Mouse (Mus musculus): ENCODE measurements at regions not wholly inside any gene's neighbourhood (a gene's known extent, or its start where the extent isn't known, plus 50 kb on each side); places are given as distances from the start of the nearest gene placed in this dataset.

DNA sequence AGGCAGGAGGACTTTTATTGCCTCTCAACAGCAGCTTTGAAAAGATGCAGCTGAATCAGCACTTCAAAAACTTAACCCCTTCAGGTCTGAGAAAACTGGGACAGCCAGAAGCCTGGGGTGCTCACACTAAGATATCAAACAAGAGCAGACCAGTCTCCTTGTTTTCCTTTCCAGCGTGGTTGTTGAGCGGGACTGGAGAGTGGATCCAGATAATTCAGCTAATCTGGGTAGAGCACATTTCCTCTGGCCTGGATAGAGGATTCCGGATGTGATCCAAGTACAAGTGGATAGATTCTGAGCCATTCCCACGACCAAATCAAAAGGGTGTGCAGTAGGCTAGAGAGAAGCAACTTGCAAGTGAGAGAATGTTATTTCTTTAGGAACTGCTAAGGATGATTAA, 68.7 kb upstream of the Pum3 start:
- Histone ChIP-seq H3K36me3 (ENCODE audit: control insufficient read depth, insufficient read depth, low read length) (no peaks in the 10 kb centered on the region), H3K27ac (ENCODE audit: insufficient read depth, low read depth, low read length) (no peak overlapping the region), H3K27me3 (ENCODE audit: control insufficient read depth, insufficient read depth, low read length) (no peaks in the 10 kb centered on the region), H3K4me1 (ENCODE audit: control insufficient read depth, insufficient read depth, insufficient read length, low read length) (no peaks in the 10 kb centered on the region), H3K4me3 (ENCODE audit: low read depth, low read length) (no peak overlapping the region)
- TF ChIP-seq CTCF (IDR thresholded peaks at IDR 0.05; ENCODE audit: extremely low read depth, insufficient read length, insufficient replicate concordance, low read depth, low read length) (no peak), POLR2A (IDR thresholded peaks at IDR 0.05; ENCODE audit: low read depth, low read length) (no peak)
- 78% methylated on average over 4 of the region's 4 CpGs for WGBS

DNA sequence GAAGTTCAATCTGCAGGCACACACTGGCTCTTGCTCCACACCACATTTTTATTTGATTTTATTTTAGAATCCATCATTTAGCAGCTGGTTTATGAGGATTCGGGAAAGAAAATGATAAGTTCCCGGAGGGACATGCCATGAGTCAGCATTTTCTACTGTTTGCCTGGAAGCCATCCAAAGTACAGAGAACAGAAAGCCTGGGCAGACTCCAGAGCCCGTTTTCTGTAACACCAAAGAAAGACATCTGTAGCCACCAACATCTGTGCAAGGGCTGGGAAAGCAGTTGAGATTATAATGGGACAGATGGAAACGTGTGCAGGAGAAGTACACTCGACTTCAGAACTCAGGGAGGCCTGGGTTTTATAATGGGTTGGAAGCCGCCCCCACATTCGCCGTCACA, 62.8 kb upstream of the Pum3 start:
- H3K4me1 ChIP-seq (ENCODE audit: control insufficient read depth, insufficient read depth, insufficient read length, low read length) = no peaks in the 10 kb centered on the region
- no peaks in the 10 kb centered on the region for H3K27me3 ChIP-seq (ENCODE audit: control insufficient read depth, insufficient read depth, low read length)
- no peak overlapping the region for H3K27ac ChIP-seq (ENCODE audit: insufficient read depth, low read depth, low read length)
- H3K36me3 ChIP-seq (ENCODE audit: control insufficient read depth, insufficient read depth, low read length) = no peaks in the 10 kb centered on the region
- TF ChIP-seq CTCF (IDR thresholded peaks at IDR 0.05; ENCODE audit: extremely low read depth, insufficient read length, insufficient replicate concordance, low read depth, low read length) (no peak), POLR2A (IDR thresholded peaks at IDR 0.05; ENCODE audit: low read depth, low read length) (no peak)
- WGBS = 81% methylated on average over 8 of the region's 8 CpGs
- H3K4me3 ChIP-seq (ENCODE audit: low read depth, low read length) = no peak overlapping the region

DNA sequence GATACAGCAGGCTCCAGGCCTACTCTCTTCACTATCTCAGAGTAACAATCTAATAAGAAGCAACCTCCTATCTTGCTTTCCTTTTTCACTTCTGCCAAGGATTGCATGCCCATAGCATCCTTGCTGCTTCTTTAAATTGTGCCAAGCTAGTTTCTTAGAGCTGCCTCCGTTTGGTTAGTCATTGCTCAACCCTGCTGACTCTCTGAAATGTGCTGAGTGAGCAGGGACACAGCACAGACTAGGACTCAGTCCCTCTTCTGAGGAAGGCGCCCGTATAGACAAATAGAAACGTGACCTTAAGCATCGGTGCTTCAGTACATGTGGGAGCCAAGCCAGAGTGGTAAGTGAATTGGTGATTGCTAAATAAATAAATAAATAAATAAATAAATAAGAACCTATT, 62.2 kb upstream of the Pum3 start:
- no peaks in the 10 kb centered on the region for H3K4me1 ChIP-seq (ENCODE audit: control insufficient read depth, insufficient read depth, insufficient read length, low read length)
- TF ChIP-seq CTCF (IDR thresholded peaks at IDR 0.05; ENCODE audit: extremely low read depth, insufficient read length, insufficient replicate concordance, low read depth, low read length) = no peak
- no peaks in the 10 kb centered on the region for H3K36me3 ChIP-seq (ENCODE audit: control insufficient read depth, insufficient read depth, low read length)
- 82% methylated on average over 5 of the region's 5 CpGs for WGBS
- no peak overlapping the region for H3K27ac ChIP-seq (ENCODE audit: insufficient read depth, low read depth, low read length)
- no peaks in the 10 kb centered on the region for H3K27me3 ChIP-seq (ENCODE audit: control insufficient read depth, insufficient read depth, low read length)
- no peak overlapping the region for H3K4me3 ChIP-seq (ENCODE audit: low read depth, low read length)

DNA sequence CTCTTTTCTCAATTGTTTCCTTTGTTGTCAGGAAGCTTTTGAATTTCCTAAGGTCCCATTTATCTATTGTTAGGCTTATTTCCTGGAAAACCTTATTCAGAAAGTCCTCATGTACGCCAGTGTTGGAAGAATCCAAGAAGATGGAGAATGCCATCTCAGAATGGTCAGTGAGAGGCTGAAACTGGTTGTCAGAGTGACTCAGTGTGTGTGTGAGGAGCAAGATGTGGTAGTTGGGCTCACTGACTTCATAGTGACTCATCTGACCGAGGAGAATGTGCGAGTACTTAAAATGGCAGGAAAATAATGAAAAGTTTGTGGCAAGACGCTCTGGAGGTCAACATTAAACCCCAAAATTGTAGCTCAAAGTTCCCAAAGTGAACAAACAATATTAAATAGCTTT, 59.4 kb upstream of the Pum3 start:
- H3K4me1 ChIP-seq (ENCODE audit: control insufficient read depth, insufficient read depth, insufficient read length, low read length) = no peaks in the 10 kb centered on the region
- H3K36me3 ChIP-seq (ENCODE audit: control insufficient read depth, insufficient read depth, low read length) = no peaks in the 10 kb centered on the region
- no peaks in the 10 kb centered on the region for H3K27me3 ChIP-seq (ENCODE audit: control insufficient read depth, insufficient read depth, low read length)
- H3K27ac ChIP-seq (ENCODE audit: insufficient read depth, low read depth, low read length) = no peak overlapping the region
- no peak overlapping the region for H3K4me3 ChIP-seq (ENCODE audit: low read depth, low read length)
- no peak for TF ChIP-seq CTCF (IDR thresholded peaks at IDR 0.05; ENCODE audit: extremely low read depth, insufficient read length, insufficient replicate concordance, low read depth, low read length)
- no peak for TF ChIP-seq POLR2A (IDR thresholded peaks at IDR 0.05; ENCODE audit: low read depth, low read length)
- 77% methylated on average over 4 of the region's 4 CpGs for WGBS
